Mouse (Mus musculus): ENCODE data around the gene Zfp467.

Zfp467 gene

DNA sequence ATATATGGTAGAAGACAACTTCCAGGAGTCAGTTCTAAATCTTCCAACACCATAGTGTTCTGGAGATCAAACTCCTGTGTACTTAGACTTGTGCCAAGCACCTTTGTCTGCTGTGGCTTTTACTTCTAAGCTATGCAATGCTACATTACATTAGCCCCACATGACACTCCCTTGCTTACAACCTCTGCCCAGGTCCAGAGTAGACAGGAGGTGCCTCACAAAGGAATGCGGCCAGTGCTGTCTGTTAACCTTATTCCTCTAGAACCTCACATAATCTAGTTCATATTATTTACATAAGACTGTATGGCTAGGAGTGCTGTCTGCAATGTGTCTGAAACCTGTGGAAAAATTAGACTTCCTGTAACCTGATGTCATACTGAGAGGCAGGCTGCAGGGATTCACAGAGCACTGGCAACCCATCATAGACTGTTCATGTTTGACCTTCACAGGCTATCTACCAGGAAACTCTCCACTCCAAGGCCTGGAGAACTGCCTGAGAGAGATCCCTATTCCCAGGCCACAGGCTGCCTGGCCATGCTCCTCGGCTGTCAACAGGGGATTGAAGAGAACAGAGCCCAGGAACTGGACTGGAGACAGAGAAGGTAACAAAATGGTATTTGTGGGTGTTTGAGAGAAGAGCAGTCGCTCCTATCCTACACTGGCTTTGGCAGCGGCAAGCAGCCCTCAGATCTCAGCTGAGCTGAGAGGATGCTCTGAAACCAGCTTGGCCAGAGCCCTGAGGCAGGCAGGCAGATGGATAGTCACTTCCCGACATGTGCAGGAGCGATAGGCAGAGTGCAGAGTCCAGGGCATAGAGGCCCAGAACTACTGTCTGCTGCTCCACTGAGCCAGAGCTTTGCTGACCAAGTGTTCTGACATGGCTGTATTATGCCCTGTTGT lies 34.2 kb downstream of the Zfp467 start:
- DNase-seq (ENCODE audit: low read depth) = no peak

DNA sequence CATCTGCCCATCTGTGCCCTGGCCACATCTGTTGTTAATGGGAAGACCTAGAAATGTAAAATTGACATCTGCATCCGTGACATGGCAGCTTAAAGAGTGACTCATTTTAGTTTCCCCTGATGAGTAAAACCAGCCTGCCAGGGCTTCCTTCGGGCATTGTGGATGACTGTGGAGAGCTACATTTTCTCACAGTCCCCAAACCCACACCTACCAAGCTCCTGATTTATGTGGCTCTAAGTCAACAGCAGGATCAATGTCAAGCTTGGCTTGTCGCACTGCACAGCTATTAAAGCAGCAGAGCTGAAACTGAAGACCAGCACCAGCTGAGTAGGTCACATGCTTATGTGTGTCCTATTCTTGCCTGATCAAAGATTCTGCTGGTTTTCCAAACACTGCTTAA lies 35.1 kb downstream of the Zfp467 start:
- DNase-seq (ENCODE audit: low read depth) = peak; percentile 26

DNA sequence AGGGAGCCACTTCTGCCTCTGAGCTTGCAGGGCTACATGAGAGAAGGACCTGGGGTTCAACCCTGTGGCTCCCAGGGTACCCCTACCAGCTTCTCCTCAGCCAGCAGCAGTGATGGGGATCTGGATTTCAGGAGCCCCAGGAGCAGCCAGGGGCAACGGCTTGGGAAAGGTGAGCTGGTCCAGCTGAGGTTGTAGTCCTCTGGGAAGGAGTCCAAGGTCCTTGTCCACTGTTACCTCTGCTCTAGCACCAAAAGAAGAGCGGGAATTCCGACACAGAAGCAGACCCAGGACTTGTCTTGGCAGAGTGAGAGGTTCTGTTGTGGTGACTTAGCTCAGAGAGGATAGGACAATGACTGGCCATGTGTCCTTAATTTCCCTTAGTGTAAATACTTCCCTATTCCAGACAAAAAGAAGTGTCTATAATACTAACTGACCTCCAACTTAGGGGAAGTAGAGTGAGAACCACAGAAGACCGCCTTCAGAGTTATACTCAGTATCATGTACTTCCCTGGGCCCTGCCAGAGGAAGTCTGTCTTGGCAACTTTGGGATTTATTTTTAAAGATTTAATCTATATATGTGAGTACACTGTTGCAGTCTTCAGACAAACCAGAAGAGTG lies 35.8 kb downstream of the Zfp467 start:
- DNase-seq (ENCODE audit: low read depth) = no peak

DNA sequence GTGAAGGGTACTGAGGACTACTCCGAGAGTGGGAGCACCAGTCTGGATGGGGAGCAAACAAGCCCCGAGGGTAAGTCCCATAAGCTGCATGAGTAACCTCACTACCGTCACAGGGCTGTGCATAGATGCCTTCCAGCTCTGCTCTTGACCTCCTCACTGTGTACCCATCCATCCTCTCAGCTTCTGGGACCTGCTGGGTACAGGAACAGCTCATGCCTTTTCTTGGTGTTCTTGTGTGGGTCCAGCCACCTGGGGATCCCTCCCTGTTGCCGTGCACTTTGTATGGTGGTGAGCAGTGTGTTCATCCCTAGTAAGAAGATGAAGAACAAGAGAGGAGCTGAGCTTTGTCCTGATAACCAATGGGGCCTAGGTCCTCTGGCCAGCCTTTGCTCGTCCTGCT lies 41.6 kb downstream of the Zfp467 start:
- DNase-seq (ENCODE audit: low read depth) = no peak

DNA sequence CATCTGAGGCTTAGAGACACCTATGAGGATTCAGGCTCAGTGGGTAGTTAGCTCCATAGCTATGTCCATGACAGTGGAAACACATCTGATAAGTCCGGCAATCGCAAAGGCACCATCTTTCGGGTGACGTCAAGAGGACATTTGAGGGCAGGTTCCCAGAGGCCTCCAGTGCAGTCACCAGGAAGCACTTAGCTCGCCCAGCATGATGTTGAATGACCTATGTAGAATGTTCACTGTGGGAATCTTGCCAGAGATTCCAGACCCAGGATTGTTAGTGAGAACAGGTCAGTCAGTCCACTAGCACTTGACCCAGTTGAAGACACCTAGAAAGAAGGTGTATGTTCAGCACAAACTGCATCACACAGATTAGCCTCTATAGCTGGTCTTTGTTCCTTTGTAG lies 45.7 kb downstream of the Zfp467 start:
- DNase-seq (ENCODE audit: low read depth) = no peak

DNA sequence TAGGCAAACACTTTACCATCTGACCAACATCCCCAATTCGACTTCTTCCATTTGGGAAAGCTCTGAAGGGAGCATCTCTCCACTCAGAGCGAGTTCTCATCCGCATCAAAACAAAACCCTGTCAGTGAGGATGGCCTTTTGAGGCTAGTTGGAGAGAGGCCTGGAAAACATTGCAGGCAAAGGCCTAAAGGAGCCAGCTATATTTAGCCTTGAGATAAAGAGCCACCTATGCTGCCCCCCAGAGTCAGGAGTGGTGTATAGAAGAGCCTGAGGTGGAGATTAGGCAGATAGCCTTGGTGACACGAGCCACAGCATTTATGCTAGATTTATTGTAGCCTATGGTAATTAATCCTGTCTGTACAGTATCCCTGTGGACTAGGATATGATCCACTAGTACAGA lies 48.3 kb downstream of the Zfp467 start:
- peak; percentile 56 for DNase-seq (ENCODE audit: low read depth)

DNA sequence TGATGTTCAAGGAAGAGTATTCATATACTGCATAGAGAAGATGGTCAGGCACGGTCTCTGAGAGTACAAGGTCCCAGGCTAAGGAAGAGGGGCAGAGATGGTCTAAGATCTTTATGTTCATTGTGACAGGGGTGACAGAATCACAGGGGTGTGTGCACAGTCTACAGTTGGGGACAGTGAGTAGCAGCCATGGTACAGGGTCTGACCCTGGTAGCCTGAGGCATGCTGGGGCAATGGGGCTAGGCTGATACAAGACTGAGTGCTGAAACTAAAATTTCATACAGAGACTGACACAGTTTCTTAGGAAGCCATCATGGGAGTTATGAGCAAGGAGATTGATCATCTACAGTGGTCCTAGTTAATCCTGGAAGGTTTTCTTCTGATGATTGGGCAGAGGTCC lies 48.9 kb downstream of the Zfp467 start:
- no peak for DNase-seq (ENCODE audit: low read depth)

DNA sequence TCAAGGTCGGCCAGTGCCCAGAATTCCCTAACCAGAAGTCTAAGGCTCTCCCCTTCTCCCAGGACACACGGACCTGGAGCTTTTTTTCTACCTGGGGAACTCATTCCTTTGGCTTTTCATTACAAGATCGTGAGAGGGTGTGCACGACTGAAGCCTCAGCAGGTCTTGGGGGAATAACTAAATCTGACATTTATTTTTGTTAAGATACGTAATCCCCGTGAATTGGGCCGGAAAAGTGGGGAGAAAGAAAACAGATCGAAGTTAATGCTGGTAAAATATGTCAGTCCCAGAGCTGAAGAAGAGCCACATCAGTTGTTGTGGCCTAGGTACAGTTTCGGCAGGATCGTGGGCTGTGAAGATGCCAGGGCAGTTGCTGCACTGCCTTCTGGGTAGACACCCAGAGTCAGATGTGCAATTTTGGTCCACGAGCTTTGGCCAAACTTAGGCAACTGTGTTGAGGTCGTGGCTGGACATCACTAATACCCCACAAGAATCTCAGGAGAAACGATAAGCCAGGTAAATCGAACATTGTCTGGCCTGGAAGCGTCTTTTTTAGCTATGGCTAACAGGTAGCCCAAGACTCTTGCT lies 49.5 kb downstream of the Zfp467 start:
- no peak for DNase-seq (ENCODE audit: low read depth)

DNA sequence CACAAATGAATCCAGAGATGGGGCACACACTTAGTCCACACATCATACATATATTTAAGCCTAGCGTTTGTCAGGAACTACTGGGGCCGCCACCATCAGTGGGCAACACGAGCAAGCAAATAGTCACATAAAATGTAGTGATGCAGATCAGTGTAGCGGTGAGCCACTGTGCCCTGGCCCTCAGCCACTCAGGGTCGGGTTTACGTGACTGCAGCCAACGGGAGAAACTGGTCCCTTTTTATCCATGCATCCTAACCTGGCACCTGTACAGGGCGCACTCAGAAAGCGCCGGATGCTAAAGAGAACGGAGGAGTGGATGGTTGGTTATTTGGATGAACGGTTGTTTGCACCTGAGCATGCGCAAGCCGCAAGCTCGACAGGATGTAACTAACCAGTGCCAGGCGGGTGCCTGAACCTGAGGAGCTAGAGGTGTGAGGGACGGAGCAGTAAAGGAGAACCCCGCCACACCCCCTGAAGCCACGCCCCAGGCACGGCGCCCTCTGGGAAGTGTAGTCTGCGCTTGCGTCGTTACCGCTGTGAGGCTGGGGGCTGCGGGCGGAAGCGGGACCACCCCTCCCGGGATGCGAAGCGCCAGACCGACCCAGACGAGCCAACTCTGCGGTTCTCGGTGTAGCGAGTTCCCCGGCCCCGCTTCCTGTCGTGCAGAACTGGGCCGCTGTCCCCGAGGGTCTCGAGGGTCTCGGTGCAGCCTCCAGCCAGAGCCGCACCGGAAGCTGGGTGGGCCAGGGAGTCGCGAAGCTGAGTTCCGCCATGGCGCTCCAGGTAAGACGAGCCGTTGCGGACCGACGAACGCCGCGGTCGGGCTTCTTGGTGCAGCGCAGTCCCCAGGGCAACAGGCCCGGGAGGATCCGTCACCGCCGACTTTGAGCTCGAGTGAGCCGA lies 50.3 kb downstream of the Zfp467 start, which contains the start of gene Krba1:
Gene Krba1, plus strand, starts transcription at position 482 of the 903 bp plus-strand sequence.
- DNase-seq (ENCODE audit: low read depth) = peak; percentile 92

DNA sequence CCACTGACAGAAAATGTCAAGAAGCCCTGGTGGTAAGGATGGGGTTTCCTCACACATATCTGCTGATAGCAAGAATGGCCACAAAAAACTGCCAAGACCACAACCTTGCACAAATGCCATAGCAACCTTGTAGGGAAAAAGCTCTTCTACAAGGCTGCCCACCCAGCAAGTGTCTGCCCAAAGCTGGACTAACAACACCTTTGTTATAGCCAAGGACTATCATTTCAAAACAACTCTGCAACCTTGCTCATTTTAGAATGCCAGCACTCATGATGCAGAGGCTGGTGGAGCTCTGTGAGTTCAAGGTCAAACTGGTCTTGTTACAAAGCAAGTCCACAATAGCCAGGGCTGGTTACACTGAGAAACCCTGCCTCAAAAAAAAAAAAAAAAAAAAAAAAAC lies 51.8 kb downstream of the Zfp467 start:
- peak; percentile 14 for DNase-seq (ENCODE audit: low read depth)

DNA sequence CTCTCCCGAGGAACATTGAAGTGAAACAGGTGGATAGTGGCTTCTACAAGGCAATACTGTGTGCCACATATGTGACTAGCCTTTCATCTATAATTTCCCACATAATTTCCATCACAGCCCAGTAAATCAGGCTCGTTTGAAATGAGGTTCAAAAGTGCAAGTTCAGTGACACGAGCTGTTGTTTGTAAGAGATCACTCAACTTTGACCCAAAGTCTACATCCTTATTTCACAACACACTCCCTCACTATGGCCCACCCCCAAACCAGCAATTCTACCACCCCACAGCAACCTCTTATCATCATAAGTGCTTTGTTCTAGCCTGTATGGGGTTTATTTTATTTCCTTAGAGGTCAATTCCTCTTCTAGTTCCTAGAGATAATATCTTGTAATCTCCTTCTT lies 57.4 kb downstream of the Zfp467 start:
- DNase-seq (ENCODE audit: low read depth) = no peak
